Mouse (Mus musculus) stomach, postnatal 0 days (tissue): ENCODE measurements around the gene Cdk11b.

Source experiments
- CTCF ChIP-seq: IDR thresholded peaks from 2 replicates; pipeline ENCODE4 v1.5.1; 2016; ENCODE audit warnings: antibody characterized with exemption, low read depth, mild to moderate bottlenecking, moderate library complexity
- EP300 ChIP-seq: optimal IDR thresholded peaks from 2 replicates; pipeline ENCODE3; 2016; ENCODE audit warnings: antibody characterized with exemption

DNA sequence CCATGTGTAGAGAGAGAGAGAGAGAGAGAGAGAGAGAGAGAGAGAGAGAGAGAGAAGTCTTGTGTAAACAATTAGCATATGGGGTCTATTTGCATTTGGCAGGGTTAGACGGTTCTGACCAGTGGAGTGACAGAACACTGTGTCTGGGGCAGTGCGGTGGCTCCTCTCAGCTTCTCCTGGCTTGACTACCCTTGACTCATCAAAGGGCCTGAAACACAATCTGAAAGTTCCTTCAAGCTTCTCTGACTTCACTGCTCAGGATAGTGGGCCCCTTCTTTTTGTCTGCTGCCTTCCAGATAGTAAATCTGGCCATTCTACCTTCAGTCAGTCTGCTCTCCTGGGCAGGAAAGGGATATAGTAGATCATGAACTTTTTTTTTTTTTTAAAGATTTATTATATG is 17.8 kb upstream of the Cdk11b start:
- TF ChIP-seq CTCF (no peak), EP300 (no peak)
